Mouse (Mus musculus) embryonic fibroblast, embryonic 13.5 days (primary cell): ENCODE measurements around the gene Dscam.

ENCODE experiments used
- CTCF ChIP-seq: IDR thresholded peaks from 2 replicates; pipeline ENCODE4 v1.5.1; 2011; ENCODE audit warnings: mild to moderate bottlenecking, control low read depth, low read length, moderate library complexity, borderline replicate concordance; ENCODE audit not compliant: insufficient read depth
- POLR2A ChIP-seq: IDR thresholded peaks from 2 replicates; pipeline ENCODE4 v1.6.1; 2011; ENCODE audit warnings: low read depth, mild to moderate bottlenecking, control low read depth, low read length, moderate library complexity

GRCm38 (mm10) chr16:96679981-96680380 is 490.6 kb downstream of the Dscam start:
- TF ChIP-seq POLR2A (no peak), CTCF (no peak)
